Mouse (Mus musculus): ENCODE data around the gene Gm10563. TPM values are rescaled to one million over a fixed set of nuclear protein-coding genes. Genes with fewer than 3 reads are reported as not detected.
"Not testable (repeated sequence)": the region's sequence is repeated elsewhere in the genome, so short reads cannot be mapped to it uniquely, and the experiment has no call there.

The Gm10563 gene
- polyA plus RNA-seq, 1 experiment, result not detected

DNA sequence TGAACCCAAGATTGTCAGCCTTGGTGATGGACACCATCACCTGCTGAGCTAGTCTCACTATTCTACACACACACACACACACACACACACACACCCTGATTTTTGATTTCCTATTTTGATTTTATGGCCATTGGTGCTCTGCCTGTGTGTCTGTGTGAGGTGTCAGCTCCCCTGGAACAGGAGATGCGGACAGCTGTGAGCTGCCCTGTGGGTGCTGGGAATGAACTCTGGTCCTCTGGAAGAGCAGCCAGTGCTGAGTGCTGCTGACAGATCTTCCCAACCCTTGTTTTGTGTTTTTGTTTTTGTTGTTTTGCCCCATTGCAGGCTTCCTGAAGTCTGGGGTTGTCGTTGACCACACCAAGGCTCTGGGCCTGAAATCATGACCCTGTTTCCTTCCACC, 72.1 kb downstream of the Gm10563 start:
- WGBS, result 77% methylated on average over 2 of the region's 2 CpGs
- TF ChIP-seq CTCF (IDR thresholded peaks at IDR 0.05; ENCODE audit: extremely low read depth, insufficient read depth, insufficient read length, insufficient replicate concordance) (no peak), POLR2A (IDR thresholded peaks at IDR 0.05; ENCODE audit: low read depth, low read length) (no peak)
- Histone ChIP-seq H3K27me3 (ENCODE audit: control insufficient read depth, insufficient read depth, low read length) (no peaks in the 10 kb centered on the region), H3K36me3 (ENCODE audit: control insufficient read depth, insufficient read depth, low read length) (peaks cover 10% of the 10 kb centered on the region), H3K4me3 (ENCODE audit: extremely low read depth, insufficient read depth, insufficient read length) (no peak overlapping the region), H3K27ac (ENCODE audit: insufficient read depth, low read length) (no peak overlapping the region), H3K4me1 (ENCODE audit: control insufficient read depth, insufficient read depth, insufficient read length) (peaks cover 5% of the 10 kb centered on the region; the same call in 1 of the 2 replicates)
- DNase-seq (ENCODE audit: low read depth in 1 of 2, low spot score in 2 of 2), result no peak

GRCm38 (mm10) chr4:155571442-155571841, 73.8 kb downstream of the Gm10563 start:
- DNase-seq (ENCODE audit: low read depth in 1 of 2, low spot score in 2 of 2), result no peak
- H3K27me3 ChIP-seq (ENCODE audit: control insufficient read depth, insufficient read depth, low read length), result no peaks in the 10 kb centered on the region
- TF ChIP-seq CTCF (IDR thresholded peaks at IDR 0.05; ENCODE audit: extremely low read depth, insufficient read depth, insufficient read length, insufficient replicate concordance), result no peak
- no peak for TF ChIP-seq POLR2A (IDR thresholded peaks at IDR 0.05; ENCODE audit: low read depth, low read length)
- 72% methylated on average over 2 of the region's 2 CpGs for WGBS
- H3K4me1 ChIP-seq (ENCODE audit: control insufficient read depth, insufficient read depth, insufficient read length), result peaks cover 5% of the 10 kb centered on the region; the same call in 1 of the 2 replicates
- H3K4me3 ChIP-seq (ENCODE audit: extremely low read depth, insufficient read depth, insufficient read length), result no peak overlapping the region
- no peak overlapping the region for H3K27ac ChIP-seq (ENCODE audit: insufficient read depth, low read length)
- no peaks in the 10 kb centered on the region for H3K36me3 ChIP-seq (ENCODE audit: control insufficient read depth, insufficient read depth, low read length)

GRCm38 (mm10) chr4:155570315-155570714, 74.9 kb downstream of the Gm10563 start:
- H3K4me1 ChIP-seq (ENCODE audit: control insufficient read depth, insufficient read depth, insufficient read length); H3K27ac ChIP-seq (ENCODE audit: insufficient read depth, low read length); H3K4me3 ChIP-seq (ENCODE audit: extremely low read depth, insufficient read depth, insufficient read length); DNase-seq (ENCODE audit: low read depth in 1 of 2, low spot score in 2 of 2); H3K36me3 ChIP-seq (ENCODE audit: control insufficient read depth, insufficient read depth, low read length); H3K27me3 ChIP-seq (ENCODE audit: control insufficient read depth, insufficient read depth, low read length): not testable (repeated sequence)
- WGBS, result 87% methylated on average over 11 of the region's 11 CpGs

GRCm38 (mm10) chr4:155569818-155570217, 75.4 kb downstream of the Gm10563 start:
- DNase-seq (ENCODE audit: low read depth in 1 of 2, low spot score in 2 of 2), result no peak
- no peaks in the 10 kb centered on the region for H3K36me3 ChIP-seq (ENCODE audit: control insufficient read depth, insufficient read depth, low read length)
- H3K27me3 ChIP-seq (ENCODE audit: control insufficient read depth, insufficient read depth, low read length), result no peaks in the 10 kb centered on the region
- WGBS, result 89% methylated on average over 6 of the region's 6 CpGs
- H3K4me1 ChIP-seq (ENCODE audit: control insufficient read depth, insufficient read depth, insufficient read length), result peaks cover 3% of the 10 kb centered on the region; the same call in 1 of the 2 replicates
- no peak overlapping the region for H3K27ac ChIP-seq (ENCODE audit: insufficient read depth, low read length)
- H3K4me3 ChIP-seq (ENCODE audit: extremely low read depth, insufficient read depth, insufficient read length), result no peak overlapping the region
- TF ChIP-seq POLR2A (IDR thresholded peaks at IDR 0.05; ENCODE audit: low read depth, low read length) (no peak), CTCF (IDR thresholded peaks at IDR 0.05; ENCODE audit: extremely low read depth, insufficient read depth, insufficient read length, insufficient replicate concordance) (no peak)

GRCm38 (mm10) chr4:155568632-155569370, 76.4 kb downstream of the Gm10563 start:
- WGBS, result 93% methylated on average over 7 of the region's 7 CpGs
- H3K4me1 ChIP-seq (ENCODE audit: control insufficient read depth, insufficient read depth, insufficient read length), result peaks cover 5% of the 10 kb centered on the region

GRCm38 (mm10) chr4:155568170-155568569, 77.0 kb downstream of the Gm10563 start:
- H3K27ac ChIP-seq (ENCODE audit: insufficient read depth, low read length), result no peak overlapping the region
- 3% methylated on average over 2 of the region's 2 CpGs for WGBS

More at GRCm38 (mm10) chr4:155568632-155569370, 76.4 kb downstream of the Gm10563 start:
- Histone ChIP-seq H3K4me3 (ENCODE audit: extremely low read depth, insufficient read depth, insufficient read length) (no peak overlapping the region), H3K36me3 (ENCODE audit: control insufficient read depth, insufficient read depth, low read length) (no peaks in the 10 kb centered on the region), H3K27me3 (ENCODE audit: control insufficient read depth, insufficient read depth, low read length) (no peaks in the 10 kb centered on the region), H3K27ac (ENCODE audit: insufficient read depth, low read length) (no peak overlapping the region)
- TF ChIP-seq CTCF (IDR thresholded peaks at IDR 0.05; ENCODE audit: extremely low read depth, insufficient read depth, insufficient read length, insufficient replicate concordance), result no peak
- no peak for TF ChIP-seq POLR2A (IDR thresholded peaks at IDR 0.05; ENCODE audit: low read depth, low read length)
- no peak for DNase-seq (ENCODE audit: low read depth in 1 of 2, low spot score in 2 of 2)

DNA sequence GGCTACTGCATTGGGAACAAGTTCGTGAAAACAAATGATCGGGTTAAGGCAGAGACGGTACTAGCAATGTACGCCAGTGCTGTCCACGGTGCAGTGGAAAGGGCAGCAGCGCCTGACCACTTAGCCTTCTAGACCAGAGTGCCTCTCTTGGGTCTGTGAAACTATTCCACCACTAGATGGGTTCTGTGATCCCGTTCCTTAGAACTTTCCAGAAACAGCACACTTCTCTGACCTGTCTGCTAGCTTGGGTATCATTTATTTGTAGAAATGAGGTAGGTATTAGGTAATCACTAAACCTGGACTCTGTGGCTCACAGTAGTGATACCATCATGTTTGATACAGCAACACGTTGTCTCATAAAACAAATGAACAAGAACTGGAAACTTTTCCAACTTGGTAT, 78.7 kb downstream of the Gm10563 start:
- Histone ChIP-seq H3K4me3 (ENCODE audit: extremely low read depth, insufficient read depth, insufficient read length) (no peak overlapping the region), H3K27me3 (ENCODE audit: control insufficient read depth, insufficient read depth, low read length) (no peaks in the 10 kb centered on the region), H3K36me3 (ENCODE audit: control insufficient read depth, insufficient read depth, low read length) (no peaks in the 10 kb centered on the region), H3K4me1 (ENCODE audit: control insufficient read depth, insufficient read depth, insufficient read length) (peaks cover 16% of the 10 kb centered on the region), H3K27ac (ENCODE audit: insufficient read depth, low read length) (no peak overlapping the region)
- no peak for DNase-seq (ENCODE audit: low read depth in 1 of 2, low spot score in 2 of 2)
- TF ChIP-seq CTCF (IDR thresholded peaks at IDR 0.05; ENCODE audit: extremely low read depth, insufficient read depth, insufficient read length, insufficient replicate concordance) (no peak), POLR2A (IDR thresholded peaks at IDR 0.05; ENCODE audit: low read depth, low read length) (no peak)
- WGBS, result 92% methylated on average over 8 of the region's 8 CpGs

More at GRCm38 (mm10) chr4:155568170-155568569, 77.0 kb downstream of the Gm10563 start:
- Histone ChIP-seq H3K4me1 (ENCODE audit: control insufficient read depth, insufficient read depth, insufficient read length) (peaks cover 5% of the 10 kb centered on the region), H3K4me3 (ENCODE audit: extremely low read depth, insufficient read depth, insufficient read length) (no peak overlapping the region), H3K27me3 (ENCODE audit: control insufficient read depth, insufficient read depth, low read length) (no peaks in the 10 kb centered on the region), H3K36me3 (ENCODE audit: control insufficient read depth, insufficient read depth, low read length) (no peaks in the 10 kb centered on the region)
- DNase-seq (ENCODE audit: low read depth in 1 of 2, low spot score in 2 of 2), result no peak
- no peak for TF ChIP-seq POLR2A (IDR thresholded peaks at IDR 0.05; ENCODE audit: low read depth, low read length)
- peak; percentile 16; the same call in 1 of the 2 replicates for TF ChIP-seq CTCF (IDR thresholded peaks at IDR 0.05; ENCODE audit: extremely low read depth, insufficient read depth, insufficient read length, insufficient replicate concordance)

Other genes with a start within 250 kb of the Gm10563 start
- 0.02 and 0.22 TPM in 2 replicates for gene Gabrd, start 247.3 kb downstream of the Gm10563 start, polyA plus RNA-seq (2012; rRNA removed)
- 0.13 and 0.72 TPM in 2 replicates for gene Cfap74, start 236.2 kb downstream of the Gm10563 start, polyA plus RNA-seq (2012; rRNA removed)
- 0.26 and 0.28 TPM in 2 replicates for gene Tmem52, start 176.3 kb downstream of the Gm10563 start, polyA plus RNA-seq (2012; rRNA removed)
- 325 and 341 TPM in 2 replicates for gene Gnb1, start 154.0 kb downstream of the Gm10563 start, polyA plus RNA-seq (2012; rRNA removed)
- gene Nadk, start 83.0 kb downstream of the Gm10563 start, polyA plus RNA-seq (2012; rRNA removed), result 75.3 and 90.7 TPM in 2 replicates
- gene Slc35e2, start 44.0 kb downstream of the Gm10563 start, polyA plus RNA-seq (2012; rRNA removed), result 6.2 and 7.1 TPM in 2 replicates
- 25.8 and 27.8 TPM in 2 replicates for gene Cdk11b, start 20.6 kb downstream of the Gm10563 start, polyA plus RNA-seq (2012; rRNA removed)
- 57.2 and 83.5 TPM in 2 replicates for gene Mmp23, start 8.0 kb upstream of the Gm10563 start, polyA plus RNA-seq (2012; rRNA removed)
- 56.8 and 67.4 TPM in 2 replicates for gene Mib2, start 23.8 kb upstream of the Gm10563 start, polyA plus RNA-seq (2012; rRNA removed)
- 8.8 and 12.7 TPM in 2 replicates for gene Fndc10, start 48.9 kb upstream of the Gm10563 start, polyA plus RNA-seq (2012; rRNA removed)
- gene Ssu72, start 59.4 kb upstream of the Gm10563 start, polyA plus RNA-seq (2012; rRNA removed), result 82.4 and 117 TPM in 2 replicates
- gene Tmem240, start 89.4 kb upstream of the Gm10563 start, polyA plus RNA-seq (2012; rRNA removed), result 1.6 and 1.9 TPM in 2 replicates
- gene Atad3a, start 115.7 kb upstream of the Gm10563 start, polyA plus RNA-seq (2012; rRNA removed), result 59.9 and 91.6 TPM in 2 replicates
- 21.5 and 24.3 TPM in 2 replicates for gene Vwa1, start 129.3 kb upstream of the Gm10563 start, polyA plus RNA-seq (2012; rRNA removed)
- 0.06 and 0.16 TPM in 2 replicates for gene Tmem88b, start 140.5 kb upstream of the Gm10563 start, polyA plus RNA-seq (2012; rRNA removed)
- gene Ankrd65, start 145.0 kb upstream of the Gm10563 start, polyA plus RNA-seq (2012; rRNA removed), result 0.25 and 0.49 TPM in 2 replicates
- 23.3 and 31.4 TPM in 2 replicates for gene Mrpl20, start 157.5 kb upstream of the Gm10563 start, polyA plus RNA-seq (2012; rRNA removed)
- 56.2 and 57.9 TPM in 2 replicates for gene Ccnl2, start 167.1 kb upstream of the Gm10563 start, polyA plus RNA-seq (2012; rRNA removed)
- 88.7 and 144 TPM in 2 replicates for gene Aurkaip1, start 185.9 kb upstream of the Gm10563 start, polyA plus RNA-seq (2012; rRNA removed)
- 73.6 and 118 TPM in 2 replicates for gene Mxra8, start 194.3 kb upstream of the Gm10563 start, polyA plus RNA-seq (2012; rRNA removed)
- 98.5 and 132 TPM in 2 replicates for gene Dvl1, start 202.0 kb upstream of the Gm10563 start, polyA plus RNA-seq (2012; rRNA removed)
- 0.95 and 1.2 TPM in 2 replicates for gene Tas1r3, start 218.0 kb upstream of the Gm10563 start, polyA plus RNA-seq (2012; rRNA removed)
- gene Cptp, start 224.0 kb upstream of the Gm10563 start, polyA plus RNA-seq (2012; rRNA removed), result 18.9 and 19.8 TPM in 2 replicates
- gene Ints11, start 224.1 kb upstream of the Gm10563 start, polyA plus RNA-seq (2012; rRNA removed), result 31.8 and 36.3 TPM in 2 replicates
- 48.8 and 70.1 TPM in 2 replicates for gene Pusl1, start 246.4 kb upstream of the Gm10563 start, polyA plus RNA-seq (2012; rRNA removed)
- gene Acap3, start 246.4 kb upstream of the Gm10563 start, polyA plus RNA-seq (2012; rRNA removed), result 29.1 and 31.9 TPM in 2 replicates

Data from spleen, adult 2 months (tissue).